Mouse (Mus musculus): ENCODE results near the gene Nmnat2. TPM values are rescaled to one million over a fixed set of nuclear protein-coding genes. Genes with fewer than 3 reads are reported as not detected.

Nmnat2 gene
- total RNA-seq, 2 experiments from 2014 or later = 2.1 to 5.1 TPM

GRCm38 (mm10) chr1:152986981-152987380, 32.2 kb downstream of the Nmnat2 start:
- DNase-seq = no peak

GRCm38 (mm10) chr1:152990067-152990466, 35.3 kb downstream of the Nmnat2 start:
- no peak for DNase-seq

DNA sequence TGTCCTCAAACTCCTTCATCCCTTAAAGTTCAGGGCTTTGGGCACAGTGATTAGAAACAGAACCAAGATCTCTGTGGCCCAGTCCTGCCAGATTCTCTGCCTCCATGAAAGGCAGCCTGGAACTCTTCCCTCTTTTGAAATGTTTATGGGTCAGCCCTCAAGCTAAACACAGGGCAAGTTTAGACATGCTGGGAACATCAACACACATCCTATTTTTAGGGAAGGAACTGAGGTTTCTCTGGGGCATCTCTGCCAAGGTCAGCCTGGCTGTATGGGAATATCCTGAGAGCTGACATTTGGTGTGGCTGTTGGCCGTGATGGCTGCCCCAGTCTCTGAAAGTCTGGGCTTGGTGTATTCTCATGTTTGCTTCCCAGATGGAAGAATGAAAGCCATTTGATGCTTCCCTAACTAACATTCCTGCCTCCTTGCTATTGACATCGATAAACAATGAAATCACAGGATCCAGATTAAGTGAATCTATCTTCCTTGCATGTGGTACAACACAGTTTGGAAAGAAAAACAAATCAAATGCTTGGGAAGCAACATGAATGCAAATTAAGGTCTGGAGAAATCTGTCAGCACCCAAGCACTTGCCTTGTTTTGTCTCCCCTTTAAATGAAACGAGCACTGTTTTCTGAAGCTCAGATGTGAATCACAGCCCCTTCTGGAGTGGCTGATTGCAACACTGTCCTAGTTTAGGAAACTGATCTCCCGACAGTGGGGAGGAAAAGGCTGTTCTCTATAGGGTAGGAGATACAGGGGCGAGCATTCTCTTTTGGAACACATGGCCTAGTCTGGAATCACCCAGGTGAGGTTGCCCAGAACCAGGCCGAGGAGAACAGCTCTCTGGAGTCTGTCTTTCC, 37.7 kb downstream of the Nmnat2 start:
- no peak for DNase-seq

- DNase-seq = no peak
These were observed 39.0 kb downstream of the Nmnat2 start for GRCm38 (mm10) chr1:152993803-152994202.

GRCm38 (mm10) chr1:152999983-153000382, 45.2 kb downstream of the Nmnat2 start:
- DNase-seq = no peak

DNA sequence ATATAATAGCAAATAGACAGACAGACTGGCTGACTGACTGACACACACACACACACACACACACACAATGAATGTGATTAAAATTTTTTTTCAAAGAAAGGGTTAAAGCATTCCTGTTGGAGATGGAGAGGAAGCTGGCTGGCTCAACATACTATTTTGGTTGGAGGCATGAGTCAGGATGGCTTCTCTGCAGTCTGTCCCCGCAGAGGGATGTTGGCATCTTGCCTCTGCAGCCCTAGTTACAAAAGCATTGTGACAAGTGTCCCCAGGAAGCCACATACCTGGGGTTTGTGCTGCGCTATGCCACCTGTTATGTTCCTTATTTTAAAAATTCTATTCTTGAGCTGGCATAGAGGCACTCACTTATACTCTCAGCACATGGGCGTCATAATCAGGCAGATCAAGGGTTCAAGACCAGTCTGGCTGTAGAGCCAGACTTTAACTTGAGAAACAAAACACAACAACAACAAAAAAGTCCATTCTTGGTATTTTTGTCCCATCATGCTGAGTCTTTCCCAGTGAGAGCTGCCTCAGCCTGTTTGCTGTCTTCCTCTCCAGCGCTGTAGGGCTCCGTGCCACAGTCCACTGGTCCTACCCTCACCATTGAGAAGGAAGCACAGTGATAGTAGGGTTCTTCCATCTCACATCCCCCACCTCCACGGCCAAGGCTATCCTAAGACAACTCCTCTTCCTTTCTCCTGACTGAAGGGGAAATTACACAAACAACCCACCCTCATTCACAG, 45.9 kb downstream of the Nmnat2 start:
- peak; percentile 26 for DNase-seq

DNA sequence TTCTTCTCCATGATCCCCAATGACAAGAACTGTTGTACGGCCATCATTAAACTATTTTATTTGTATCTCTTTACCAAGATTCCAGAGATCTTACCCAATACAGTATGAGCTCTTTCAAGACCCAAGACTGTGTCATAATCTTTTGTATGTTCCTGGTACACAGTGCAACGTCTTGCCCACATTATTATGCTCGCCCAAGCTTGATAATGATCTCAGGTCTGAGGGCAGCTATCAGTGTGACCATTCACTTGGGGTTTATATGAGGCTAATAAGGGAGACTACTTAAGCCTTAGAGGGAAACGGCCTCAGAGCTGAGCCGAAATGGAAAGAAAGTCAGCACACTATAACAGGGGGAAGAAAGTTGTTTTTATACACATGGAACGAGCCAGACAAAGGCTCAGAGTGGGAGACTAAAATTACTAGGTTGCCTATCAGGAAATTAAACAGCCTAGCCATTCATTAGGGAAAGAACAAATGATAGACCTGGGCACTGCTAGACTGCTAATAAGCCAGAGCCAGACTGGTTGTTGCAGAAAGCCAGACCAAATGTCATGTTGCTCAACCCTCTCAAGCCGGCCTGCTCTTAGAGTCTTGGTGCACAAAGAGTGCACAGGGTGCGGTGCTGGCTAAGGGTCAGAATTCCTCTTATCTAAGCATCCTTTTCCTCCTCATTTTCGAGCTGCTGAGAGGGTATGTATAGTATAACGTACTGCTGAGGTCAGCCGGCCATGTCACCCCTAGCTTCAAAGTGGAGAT, 47.7 kb downstream of the Nmnat2 start:
- peak; percentile 16 for DNase-seq

GRCm38 (mm10) chr1:153004472-153004871, 49.7 kb downstream of the Nmnat2 start:
- DNase-seq = no peak

DNA sequence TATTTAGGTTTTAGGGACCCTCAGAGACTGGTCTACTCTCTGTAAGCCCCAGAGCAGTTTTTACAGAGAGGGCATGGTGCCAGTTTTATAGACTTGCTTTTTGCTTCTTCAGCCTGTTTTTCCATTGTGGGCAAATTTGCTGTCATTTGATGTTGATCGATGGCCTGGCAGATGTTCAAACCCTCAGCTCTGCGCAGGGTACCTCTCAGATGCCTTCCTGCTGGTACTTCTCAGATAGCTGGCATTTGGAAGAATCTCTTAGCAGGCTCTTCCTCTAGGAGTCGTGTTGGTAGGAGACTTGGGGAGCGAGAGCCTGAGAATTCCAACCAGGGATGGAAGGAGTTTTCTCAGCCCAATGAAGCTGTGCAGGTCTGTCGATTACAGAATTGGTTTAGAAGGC, 51.3 kb downstream of the Nmnat2 start:
- DNase-seq = peak; percentile 28

DNA sequence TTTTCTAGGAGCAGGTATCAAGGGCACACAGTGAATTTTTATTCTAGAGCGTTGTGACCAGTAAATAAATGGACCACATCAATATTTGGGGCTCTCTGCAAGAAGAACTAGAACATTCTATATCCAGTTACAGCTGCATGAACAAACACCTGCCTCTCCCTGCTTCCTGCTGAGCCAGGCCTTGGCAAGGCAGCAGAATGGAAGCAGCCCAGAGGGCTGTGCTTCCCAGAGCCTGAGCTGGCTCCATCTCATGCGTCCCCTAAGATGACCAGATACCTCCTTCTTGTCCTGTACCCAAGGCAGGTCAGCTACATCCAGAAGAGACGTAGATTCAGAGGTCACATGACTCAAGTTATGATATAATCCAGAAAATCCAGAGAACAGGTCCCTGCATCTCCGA, 52.0 kb downstream of the Nmnat2 start:
- DNase-seq = no peak

GRCm38 (mm10) chr1:153007292-153007691, 52.5 kb downstream of the Nmnat2 start:
- no peak for DNase-seq

DNA sequence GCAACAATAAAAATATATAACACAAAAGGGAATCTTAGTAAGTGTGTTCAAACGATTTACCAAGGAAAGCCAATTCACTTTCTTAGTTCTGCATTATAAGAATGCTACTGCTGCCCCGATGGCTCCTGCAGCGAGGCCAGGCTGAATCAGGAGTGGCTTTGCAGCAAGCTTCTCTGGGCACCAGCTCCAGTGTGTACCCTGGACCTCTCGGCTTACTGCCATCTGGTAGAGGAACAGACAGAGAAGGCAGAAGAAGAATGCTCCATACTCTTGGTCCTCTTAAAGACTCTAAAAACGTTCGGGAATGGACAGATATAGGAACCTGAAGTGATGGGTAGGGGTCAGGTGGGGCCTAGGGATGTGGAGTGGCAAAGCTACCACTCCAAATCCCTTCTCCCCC, 53.0 kb downstream of the Nmnat2 start:
- no peak for DNase-seq

- DNase-seq = no peak
These were observed 54.5 kb downstream of the Nmnat2 start for GRCm38 (mm10) chr1:153009338-153009737.

DNA sequence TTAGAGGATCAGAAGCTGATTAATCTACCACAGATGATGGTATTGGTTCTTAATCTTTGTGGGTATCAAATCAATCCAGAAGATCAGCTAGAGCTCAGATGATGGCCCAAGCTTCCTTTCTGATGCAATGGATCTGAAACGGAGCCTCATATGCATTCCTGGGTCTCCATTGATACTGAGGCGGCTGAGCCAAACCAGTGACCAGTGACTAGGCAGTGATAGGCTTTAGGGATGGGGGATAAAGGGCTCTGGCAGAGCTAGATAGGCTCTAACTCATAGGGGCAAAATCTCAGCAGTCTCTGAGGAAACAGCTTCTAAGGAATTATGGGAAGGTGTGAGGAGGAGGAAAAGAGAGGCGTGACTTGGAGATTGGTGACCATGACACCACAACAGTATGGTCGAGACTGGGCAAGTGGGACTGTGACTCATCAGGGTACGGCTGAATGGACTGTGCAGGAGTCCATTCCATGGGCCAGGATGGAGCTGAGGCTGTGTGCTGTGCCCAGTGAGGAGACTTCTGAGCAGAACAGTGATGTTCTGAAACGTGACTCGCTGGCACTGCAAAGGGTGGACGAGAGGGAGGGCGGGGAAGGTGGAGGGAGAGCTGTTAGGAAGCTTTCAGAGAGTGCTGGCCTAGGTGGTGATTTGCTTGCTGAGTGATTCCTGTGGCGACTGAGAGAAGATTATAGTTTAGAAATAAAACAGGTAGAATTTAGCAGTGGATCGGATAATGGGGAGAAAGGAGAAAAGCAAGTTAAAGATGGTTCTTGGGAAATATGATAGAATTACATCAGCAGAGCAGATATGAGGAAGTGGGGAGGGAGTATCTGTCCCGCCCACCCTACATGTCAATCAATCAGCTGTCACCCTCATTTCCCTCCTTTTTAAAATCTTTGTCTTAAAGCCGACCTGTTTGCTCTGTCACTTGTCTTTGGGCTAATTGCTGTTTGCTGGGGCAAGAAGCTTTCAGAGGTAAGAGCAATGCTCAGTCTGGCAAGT, 55.9 kb downstream of the Nmnat2 start:
- DNase-seq = no peak

DNA sequence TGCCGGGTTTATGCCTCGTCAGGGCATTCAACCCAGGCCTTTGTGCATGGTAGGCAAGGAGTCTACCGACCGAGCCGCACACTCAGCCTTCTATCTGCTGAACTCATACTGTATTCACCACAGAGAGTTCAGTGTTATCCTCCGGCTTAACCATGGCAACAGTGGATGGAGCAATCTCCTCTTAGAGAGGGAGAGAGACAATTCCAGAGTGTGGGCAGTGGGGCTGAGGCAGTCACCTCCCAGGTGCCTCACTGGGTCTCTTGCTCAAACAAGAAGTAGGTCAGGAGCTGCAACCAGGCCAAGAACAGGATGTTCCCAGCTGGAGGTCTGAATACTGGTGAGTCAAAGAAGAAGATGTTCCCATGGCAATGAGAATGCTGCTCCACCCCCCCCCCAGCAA, 56.8 kb downstream of the Nmnat2 start:
- no peak for DNase-seq

GRCm38 (mm10) chr1:153013541-153014288, 58.9 kb downstream of the Nmnat2 start:
- DNase-seq = no peak

DNA sequence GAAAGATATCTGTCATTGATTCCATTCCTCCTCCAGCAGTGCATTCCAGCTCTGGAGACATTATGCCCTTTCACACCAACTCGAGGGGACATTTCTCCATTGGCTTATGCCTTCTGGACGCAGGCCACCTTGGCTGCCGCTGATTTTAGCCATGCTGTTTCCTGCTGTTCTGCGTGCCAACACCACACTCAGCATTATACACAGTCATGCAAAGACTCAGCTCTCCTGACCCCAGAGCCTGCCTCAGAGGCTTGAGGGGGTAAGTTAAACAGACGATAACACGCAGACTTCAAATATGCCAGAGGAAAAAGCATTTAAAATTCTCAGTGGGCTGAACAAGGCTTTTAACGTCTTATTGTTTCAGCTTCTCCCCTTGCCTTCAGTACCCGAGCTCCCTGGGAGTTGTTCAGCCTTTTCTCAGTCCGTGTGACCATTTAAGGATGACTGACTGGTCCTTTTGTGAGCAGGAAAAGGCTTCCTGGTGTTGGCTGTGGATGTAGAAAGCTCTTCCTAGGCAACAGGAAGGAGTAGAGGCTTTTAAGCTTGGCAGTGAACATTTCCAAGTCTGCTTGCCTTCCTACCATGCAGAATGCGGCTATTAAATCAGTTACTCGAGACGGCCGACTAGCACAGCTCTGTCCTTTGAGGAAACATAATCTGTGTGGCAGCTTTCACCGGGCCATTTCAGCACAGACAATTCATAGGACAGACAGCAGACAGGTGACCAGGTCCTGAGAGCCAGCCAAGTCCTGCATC, 59.8 kb downstream of the Nmnat2 start:
- DNase-seq = peak; percentile 62

DNA sequence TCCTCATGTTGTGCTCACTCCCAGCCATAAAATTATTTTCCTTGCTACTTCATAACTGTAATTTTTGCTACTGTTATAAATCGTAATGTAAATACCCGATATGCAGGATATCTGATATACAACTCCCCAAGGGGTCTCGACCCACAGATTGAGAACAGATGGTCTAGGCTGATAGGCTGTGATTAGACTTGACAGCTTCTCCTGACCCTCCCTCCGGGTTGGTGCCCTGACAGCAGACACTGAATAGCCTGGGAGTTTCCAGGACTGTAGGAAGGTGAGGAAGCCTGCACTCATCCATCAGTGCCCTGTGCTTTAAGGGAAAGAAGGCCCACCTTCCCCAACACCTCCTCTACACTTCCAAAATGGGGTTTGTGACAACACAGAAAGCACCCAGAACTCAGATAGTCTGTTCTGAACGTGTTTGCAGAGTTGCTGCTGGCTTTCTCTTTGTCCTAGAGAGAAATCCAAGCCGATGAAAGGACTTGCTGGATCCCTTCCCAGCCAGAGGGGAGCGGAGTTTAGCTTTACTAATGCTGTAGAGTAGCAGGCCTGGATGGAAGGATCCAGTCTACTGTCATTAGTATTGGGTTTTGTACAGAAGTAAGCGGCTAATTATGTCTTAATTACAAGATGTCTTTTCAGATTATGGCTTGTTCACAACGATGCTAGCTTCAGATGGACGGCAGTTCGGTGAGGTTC, 61.8 kb downstream of the Nmnat2 start:
- peak; percentile 16 for DNase-seq

GRCm38 (mm10) chr1:153019128-153019527, 64.3 kb downstream of the Nmnat2 start:
- no peak for DNase-seq
